Mouse (Mus musculus): ENCODE results near the gene Fxyd6.

GRCm38 (mm10) chr9:45405694-45406093, 35.7 kb downstream of the Fxyd6 start:
- TF ChIP-seq GATA1 (IDR thresholded peaks at IDR 0.05; ENCODE audit: low read length) (no peak), TAL1 (IDR thresholded peaks at IDR 0.05; ENCODE audit: low read length) (no peak)
